Mouse (Mus musculus): ENCODE measurements at regions not wholly inside any gene's neighbourhood (a gene's known extent, or its start where the extent isn't known, plus 50 kb on each side); places are given as distances from the start of the nearest gene placed in this dataset.

- TF ChIP-seq POLR2A (IDR thresholded peaks at IDR 0.05; ENCODE audit: extremely low read depth, insufficient read depth, low read length) (no peak), CTCF (IDR thresholded peaks at IDR 0.05; ENCODE audit: extremely low read depth, insufficient read depth, low read length) (no peak)
Observed at GRCm38 (mm10) chr14:58417545-58417944, 347.2 kb downstream of the Fgf9 start.
